Mouse (Mus musculus): Measurements from ENCODE around the gene Tmc8.

GRCm38 (mm10) chr11:117834086-117834485 is 52.2 kb downstream of the Tmc8 start:
- TF ChIP-seq CTCF (IDR thresholded peaks at IDR 0.05; ENCODE audit: low read depth, low read length): no peak
- no peak for TF ChIP-seq POLR2A (IDR thresholded peaks at IDR 0.05; ENCODE audit: insufficient read depth, low read length)
- no peak for TF ChIP-seq EP300 (IDR thresholded peaks at IDR 0.05; ENCODE audit: insufficient read depth, low read depth, low read length)

Measured in ES-Bruce4 (cell line).